Mouse (Mus musculus): Measurements from ENCODE around the gene Ndufa4l2. TPM values are rescaled to one million over a fixed set of nuclear protein-coding genes. Genes with fewer than 3 reads are reported as not detected.

Gene Ndufa4l2
- polyA plus RNA-seq, 1 experiment from 2014 or later: 2.6 TPM

GRCm38 (mm10) chr10:127512813-127513212 is 2.0 kb upstream of the Ndufa4l2 start:
- peak overlapping the region; percentile 83 for H3K27ac ChIP-seq
- H3K9me3 ChIP-seq: no peaks in the 10 kb centered on the region
- WGBS: under 1% methylated on average over 27 of the region's 27 CpGs
- peak; percentile 95 for DNase-seq (ENCODE audit: extremely low spot score, low spot score)
- peaks cover 10% of the 10 kb centered on the region for H3K36me3 ChIP-seq (replicated peaks)
- peak overlapping the region; percentile 56 for H3K4me3 ChIP-seq
- H3K4me1 ChIP-seq: peaks cover 100% of the 10 kb centered on the region
- H3K27me3 ChIP-seq (ENCODE audit: poor library complexity, severe bottlenecking): peaks cover 100% of the 10 kb centered on the region

- WGBS: under 1% methylated on average over 16 of the region's 16 CpGs
- H3K36me3 ChIP-seq (replicated peaks): peaks cover 17% of the 10 kb centered on the region
- no peaks in the 10 kb centered on the region; the same call in 1 of the 2 replicates for H3K9me3 ChIP-seq
- H3K27ac ChIP-seq: peak overlapping the region; percentile 83
- peaks cover 100% of the 10 kb centered on the region for H3K27me3 ChIP-seq (ENCODE audit: poor library complexity, severe bottlenecking)
- DNase-seq (ENCODE audit: extremely low spot score, low spot score): peak; percentile 65
- H3K4me3 ChIP-seq: peak overlapping the region; percentile 56
- peaks cover 95% of the 10 kb centered on the region for H3K4me1 ChIP-seq
Measured at GRCm38 (mm10) chr10:127513501-127514091, 1.2 kb upstream of the Ndufa4l2 start.

- WGBS: 7% methylated on average over 13 of the region's 13 CpGs
- H3K4me1 ChIP-seq: peaks cover 89% of the 10 kb centered on the region
- DNase-seq (ENCODE audit: extremely low spot score, low spot score): peak; percentile 21
- peaks cover 4% of the 10 kb centered on the region; the same call in 1 of the 2 replicates for H3K9me3 ChIP-seq
- peak overlapping the region; percentile 56 for H3K4me3 ChIP-seq
- H3K27ac ChIP-seq: peak overlapping the region; percentile 83
- H3K27me3 ChIP-seq (ENCODE audit: poor library complexity, severe bottlenecking): peaks cover 100% of the 10 kb centered on the region
- peaks cover 24% of the 10 kb centered on the region for H3K36me3 ChIP-seq (replicated peaks)
Measured at GRCm38 (mm10) chr10:127514111-127514698, 562 bp upstream of the Ndufa4l2 start.

- WGBS: 26% methylated on average over 9 of the region's 9 CpGs
- Histone ChIP-seq H3K4me3 (peak overlapping the region; percentile 40), H3K4me1 (peaks cover 83% of the 10 kb centered on the region), H3K27me3 (ENCODE audit: poor library complexity, severe bottlenecking) (peaks cover 100% of the 10 kb centered on the region), H3K36me3 (replicated peaks) (peaks cover 36% of the 10 kb centered on the region), H3K27ac (peak overlapping the region; percentile 83), H3K9me3 (peaks cover 11% of the 10 kb centered on the region; the same call in 1 of the 2 replicates)
- DNase-seq (ENCODE audit: extremely low spot score, low spot score): no peak
Measured at GRCm38 (mm10) chr10:127515271-127515982, 660 bp downstream of the Ndufa4l2 start.

- peaks cover 41% of the 10 kb centered on the region for H3K36me3 ChIP-seq (replicated peaks)
- H3K27me3 ChIP-seq (ENCODE audit: poor library complexity, severe bottlenecking): peaks cover 100% of the 10 kb centered on the region
- peak overlapping the region; percentile 78 for H3K27ac ChIP-seq
- peak overlapping the region; percentile 40 for H3K4me3 ChIP-seq
- DNase-seq (ENCODE audit: extremely low spot score, low spot score): no peak
- 10% methylated on average over 8 of the region's 8 CpGs for WGBS
- H3K9me3 ChIP-seq: peaks cover 11% of the 10 kb centered on the region; the same call in 1 of the 2 replicates
- H3K4me1 ChIP-seq: peaks cover 83% of the 10 kb centered on the region
Measured at GRCm38 (mm10) chr10:127515983-127516459, 1.3 kb downstream of the Ndufa4l2 start.

GRCm38 (mm10) chr10:127516576-127517260 is 2.0 kb downstream of the Ndufa4l2 start:
- Histone ChIP-seq H3K27me3 (ENCODE audit: poor library complexity, severe bottlenecking) (peaks cover 93% of the 10 kb centered on the region), H3K4me1 (peaks cover 83% of the 10 kb centered on the region), H3K27ac (peak overlapping the region; percentile 78)

GRCm38 (mm10) chr10:127517941-127518340 is 3.2 kb downstream of the Ndufa4l2 start:
- Histone ChIP-seq H3K27ac (no peak overlapping the region), H3K4me3 (no peak overlapping the region), H3K27me3 (ENCODE audit: poor library complexity, severe bottlenecking) (peaks cover 85% of the 10 kb centered on the region), H3K4me1 (peaks cover 79% of the 10 kb centered on the region), H3K36me3 (replicated peaks) (peaks cover 41% of the 10 kb centered on the region), H3K9me3 (peaks cover 11% of the 10 kb centered on the region; the same call in 1 of the 2 replicates)
- WGBS: 94% methylated on average over 22 of the region's 22 CpGs
- no peak for DNase-seq (ENCODE audit: extremely low spot score, low spot score)

More at GRCm38 (mm10) chr10:127516576-127517260, 2.0 kb downstream of the Ndufa4l2 start:
- Histone ChIP-seq H3K36me3 (replicated peaks) (peaks cover 41% of the 10 kb centered on the region), H3K9me3 (peaks cover 11% of the 10 kb centered on the region; the same call in 1 of the 2 replicates), H3K4me3 (peak overlapping the region; percentile 40)
- DNase-seq (ENCODE audit: extremely low spot score, low spot score): peak; percentile 53
- WGBS: 6% methylated on average over 30 of the region's 30 CpGs

- Histone ChIP-seq H3K4me1 (peaks cover 68% of the 10 kb centered on the region), H3K27ac (no peak overlapping the region)
- WGBS: 93% methylated on average over 26 of the region's 26 CpGs
Measured at GRCm38 (mm10) chr10:127519041-127519701, 4.4 kb downstream of the Ndufa4l2 start.

GRCm38 (mm10) chr10:127519903-127520713 is 5.3 kb downstream of the Ndufa4l2 start:
- Histone ChIP-seq H3K9me3 (peaks cover 11% of the 10 kb centered on the region; the same call in 1 of the 2 replicates), H3K4me1 (peaks cover 68% of the 10 kb centered on the region), H3K36me3 (replicated peaks) (peaks cover 41% of the 10 kb centered on the region), H3K4me3 (peak overlapping the region; percentile 69; the same call in 1 of the 2 replicates), H3K27ac (no peak overlapping the region), H3K27me3 (ENCODE audit: poor library complexity, severe bottlenecking) (peaks cover 85% of the 10 kb centered on the region)
- WGBS: 94% methylated on average over 37 of the region's 37 CpGs
- DNase-seq (ENCODE audit: extremely low spot score, low spot score): no peak

More at GRCm38 (mm10) chr10:127519041-127519701, 4.4 kb downstream of the Ndufa4l2 start:
- H3K9me3 ChIP-seq: peaks cover 11% of the 10 kb centered on the region; the same call in 1 of the 2 replicates
- H3K36me3 ChIP-seq (replicated peaks): peaks cover 41% of the 10 kb centered on the region
- DNase-seq (ENCODE audit: extremely low spot score, low spot score): no peak
- peaks cover 85% of the 10 kb centered on the region for H3K27me3 ChIP-seq (ENCODE audit: poor library complexity, severe bottlenecking)
- H3K4me3 ChIP-seq: no peak overlapping the region

GRCm38 (mm10) chr10:127520714-127521357 is 6.1 kb downstream of the Ndufa4l2 start:
- Histone ChIP-seq H3K9me3 (peaks cover 11% of the 10 kb centered on the region; the same call in 1 of the 2 replicates), H3K4me1 (peaks cover 68% of the 10 kb centered on the region), H3K27ac (no peak overlapping the region), H3K36me3 (replicated peaks) (peaks cover 41% of the 10 kb centered on the region), H3K4me3 (peak overlapping the region; percentile 69), H3K27me3 (ENCODE audit: poor library complexity, severe bottlenecking) (peaks cover 85% of the 10 kb centered on the region)
- WGBS: 85% methylated on average over 20 of the region's 20 CpGs
- no peak for DNase-seq (ENCODE audit: extremely low spot score, low spot score)

Data from forebrain, embryonic 10.5 days (tissue).